Mouse (Mus musculus): Measurements from ENCODE around the gene Tbxas1. TPM values are rescaled to one million over a fixed set of nuclear protein-coding genes. Genes with fewer than 3 reads are reported as not detected.

Gene Tbxas1
- polyA plus RNA-seq, 1 experiment from 2014 or later = 5.5 TPM

GRCm38 (mm10) chr6:38984626-38985025, 109.4 kb downstream of the Tbxas1 start:
- no peak overlapping the region for H3K27ac ChIP-seq (ENCODE audit: low read length)
- H3K36me3 ChIP-seq (ENCODE audit: insufficient read depth, low read length) = no peaks in the 10 kb centered on the region
- 0 out of 2 replicates have a peak, but pooled peaks cover 2% of the 10 kb centered on the region for H3K4me1 ChIP-seq (ENCODE audit: insufficient read depth, low read depth, low read length)
- DNase-seq (ENCODE audit: low spot score) = no peak
- no peak overlapping the region for H3K4me2 ChIP-seq (replicated peaks; ENCODE audit: low read depth, low read length)
- H3K4me3 ChIP-seq (ENCODE audit: low read depth, low read length) = no peak overlapping the region
- WGBS = 82% methylated on average over 2 of the region's 2 CpGs
- TF ChIP-seq EP300 (IDR thresholded peaks at IDR 0.05) (no peak), CTCF (IDR thresholded peaks at IDR 0.05) (no peak)
- H3K9me3 ChIP-seq (ENCODE audit: low read length) = no peaks in the 10 kb centered on the region
- H3K27me3 ChIP-seq (replicated peaks; ENCODE audit: insufficient read depth, low read length) = no peaks in the 10 kb centered on the region
- H3K9ac ChIP-seq (replicated peaks; ENCODE audit: low read depth) = no peak overlapping the region
- ATAC-seq = no peak

GRCm38 (mm10) chr6:38986641-38987040, 111.4 kb downstream of the Tbxas1 start:
- no peak for ATAC-seq

GRCm38 (mm10) chr6:38992016-38992415, 116.8 kb downstream of the Tbxas1 start:
- no peak for TF ChIP-seq EP300 (IDR thresholded peaks at IDR 0.05)
- TF ChIP-seq CTCF (IDR thresholded peaks at IDR 0.05) = no peak
- DNase-seq (ENCODE audit: low spot score) (peak; percentile 44), ATAC-seq (peak; percentile 59)
- H3K36me3 ChIP-seq (ENCODE audit: insufficient read depth, low read length) = no peaks in the 10 kb centered on the region
- H3K27me3 ChIP-seq (replicated peaks; ENCODE audit: insufficient read depth, low read length) = no peaks in the 10 kb centered on the region
- no peaks in the 10 kb centered on the region for H3K4me1 ChIP-seq (ENCODE audit: insufficient read depth, low read depth, low read length)
- H3K9me3 ChIP-seq (ENCODE audit: low read length) = no peaks in the 10 kb centered on the region
- H3K4me3 ChIP-seq (ENCODE audit: low read depth, low read length) = no peak overlapping the region
- 23% methylated on average over 4 of the region's 4 CpGs for WGBS
- H3K4me2 ChIP-seq (replicated peaks; ENCODE audit: low read depth, low read length) = no peak overlapping the region
- no peak overlapping the region for H3K9ac ChIP-seq (replicated peaks; ENCODE audit: low read depth)
- H3K27ac ChIP-seq (ENCODE audit: low read length) = no peak overlapping the region

More at GRCm38 (mm10) chr6:38986641-38987040, 111.4 kb downstream of the Tbxas1 start:
- Histone ChIP-seq H3K27me3 (replicated peaks; ENCODE audit: insufficient read depth, low read length) (no peaks in the 10 kb centered on the region), H3K4me2 (replicated peaks; ENCODE audit: low read depth, low read length) (no peak overlapping the region), H3K4me3 (ENCODE audit: low read depth, low read length) (no peak overlapping the region), H3K9me3 (ENCODE audit: low read length) (no peaks in the 10 kb centered on the region), H3K36me3 (ENCODE audit: insufficient read depth, low read length) (no peaks in the 10 kb centered on the region), H3K9ac (replicated peaks; ENCODE audit: low read depth) (no peak overlapping the region), H3K4me1 (ENCODE audit: insufficient read depth, low read depth, low read length) (0 out of 2 replicates have a peak, but pooled peaks cover 2% of the 10 kb centered on the region), H3K27ac (ENCODE audit: low read length) (no peak overlapping the region)
- whole genome bisulfite sequencing = 37% methylated on average over 10 of the region's 10 CpGs
- TF ChIP-seq CTCF (IDR thresholded peaks at IDR 0.05) (no peak), EP300 (IDR thresholded peaks at IDR 0.05) (no peak)
- no peak for DNase-seq (ENCODE audit: low spot score)

GRCm38 (mm10) chr6:38995774-38996173, 120.6 kb downstream of the Tbxas1 start:
- Histone ChIP-seq H3K9ac (replicated peaks; ENCODE audit: low read depth) (no peak overlapping the region), H3K36me3 (ENCODE audit: insufficient read depth, low read length) (no peaks in the 10 kb centered on the region), H3K27ac (ENCODE audit: low read length) (no peak overlapping the region), H3K9me3 (ENCODE audit: low read length) (no peaks in the 10 kb centered on the region), H3K4me2 (replicated peaks; ENCODE audit: low read depth, low read length) (no peak overlapping the region), H3K4me1 (ENCODE audit: insufficient read depth, low read depth, low read length) (no peaks in the 10 kb centered on the region), H3K27me3 (replicated peaks; ENCODE audit: insufficient read depth, low read length) (no peaks in the 10 kb centered on the region), H3K4me3 (ENCODE audit: low read depth, low read length) (no peak overlapping the region)
- no peak for ATAC-seq
- no peak for DNase-seq (ENCODE audit: low spot score)
- no peak for TF ChIP-seq CTCF (IDR thresholded peaks at IDR 0.05)
- TF ChIP-seq EP300 (IDR thresholded peaks at IDR 0.05) = no peak
- WGBS = 66% methylated on average over 3 of the region's 3 CpGs

- H3K27me3 ChIP-seq (replicated peaks; ENCODE audit: insufficient read depth, low read length) = no peaks in the 10 kb centered on the region
- no peaks in the 10 kb centered on the region for H3K4me1 ChIP-seq (ENCODE audit: insufficient read depth, low read depth, low read length)
- no peak overlapping the region for H3K27ac ChIP-seq (ENCODE audit: low read length)
- ATAC-seq (no peak), DNase-seq (ENCODE audit: low spot score) (no peak)
- no peak overlapping the region for H3K4me3 ChIP-seq (ENCODE audit: low read depth, low read length)
- H3K9ac ChIP-seq (replicated peaks; ENCODE audit: low read depth) = no peak overlapping the region
- 64% methylated on average over 4 of the region's 4 CpGs for WGBS
- H3K4me2 ChIP-seq (replicated peaks; ENCODE audit: low read depth, low read length) = no peak overlapping the region
- H3K9me3 ChIP-seq (ENCODE audit: low read length) = no peaks in the 10 kb centered on the region
- no peak for TF ChIP-seq CTCF (IDR thresholded peaks at IDR 0.05)
- no peak for TF ChIP-seq EP300 (IDR thresholded peaks at IDR 0.05)
- H3K36me3 ChIP-seq (ENCODE audit: insufficient read depth, low read length) = no peaks in the 10 kb centered on the region
Measured at GRCm38 (mm10) chr6:38997838-38998237, 122.6 kb downstream of the Tbxas1 start.

- Histone ChIP-seq H3K27ac (ENCODE audit: low read length) (no peak overlapping the region), H3K4me3 (ENCODE audit: low read depth, low read length) (no peak overlapping the region), H3K9me3 (ENCODE audit: low read length) (no peaks in the 10 kb centered on the region), H3K36me3 (ENCODE audit: insufficient read depth, low read length) (no peaks in the 10 kb centered on the region), H3K4me1 (ENCODE audit: insufficient read depth, low read depth, low read length) (no peaks in the 10 kb centered on the region), H3K9ac (replicated peaks; ENCODE audit: low read depth) (no peak overlapping the region), H3K4me2 (replicated peaks; ENCODE audit: low read depth, low read length) (no peak overlapping the region), H3K27me3 (replicated peaks; ENCODE audit: insufficient read depth, low read length) (no peaks in the 10 kb centered on the region)
- WGBS = 40% methylated on average over 7 of the region's 7 CpGs
- TF ChIP-seq EP300 (IDR thresholded peaks at IDR 0.05) = no peak
- TF ChIP-seq CTCF (IDR thresholded peaks at IDR 0.05) = no peak
- DNase-seq (ENCODE audit: low spot score) (no peak), ATAC-seq (no peak)
Measured at GRCm38 (mm10) chr6:39003126-39003525, 127.9 kb downstream of the Tbxas1 start.

GRCm38 (mm10) chr6:39004003-39004473, 128.8 kb downstream of the Tbxas1 start:
- Histone ChIP-seq H3K4me2 (replicated peaks; ENCODE audit: low read depth, low read length) (no peak overlapping the region), H3K4me3 (ENCODE audit: low read depth, low read length) (no peak overlapping the region), H3K9me3 (ENCODE audit: low read length) (no peaks in the 10 kb centered on the region), H3K36me3 (ENCODE audit: insufficient read depth, low read length) (no peaks in the 10 kb centered on the region), H3K9ac (replicated peaks; ENCODE audit: low read depth) (no peak overlapping the region), H3K27ac (ENCODE audit: low read length) (no peak overlapping the region), H3K4me1 (ENCODE audit: insufficient read depth, low read depth, low read length) (no peaks in the 10 kb centered on the region), H3K27me3 (replicated peaks; ENCODE audit: insufficient read depth, low read length) (no peaks in the 10 kb centered on the region)
- 70% methylated on average over 12 of the region's 12 CpGs for WGBS
- ATAC-seq = no peak
- TF ChIP-seq CTCF (IDR thresholded peaks at IDR 0.05) (no peak), EP300 (IDR thresholded peaks at IDR 0.05) (no peak)
- no peak for DNase-seq (ENCODE audit: low spot score)

Data from lung, postnatal 0 days (tissue).